Mouse (Mus musculus): ENCODE results near the gene Poln.

The Poln gene

DNA sequence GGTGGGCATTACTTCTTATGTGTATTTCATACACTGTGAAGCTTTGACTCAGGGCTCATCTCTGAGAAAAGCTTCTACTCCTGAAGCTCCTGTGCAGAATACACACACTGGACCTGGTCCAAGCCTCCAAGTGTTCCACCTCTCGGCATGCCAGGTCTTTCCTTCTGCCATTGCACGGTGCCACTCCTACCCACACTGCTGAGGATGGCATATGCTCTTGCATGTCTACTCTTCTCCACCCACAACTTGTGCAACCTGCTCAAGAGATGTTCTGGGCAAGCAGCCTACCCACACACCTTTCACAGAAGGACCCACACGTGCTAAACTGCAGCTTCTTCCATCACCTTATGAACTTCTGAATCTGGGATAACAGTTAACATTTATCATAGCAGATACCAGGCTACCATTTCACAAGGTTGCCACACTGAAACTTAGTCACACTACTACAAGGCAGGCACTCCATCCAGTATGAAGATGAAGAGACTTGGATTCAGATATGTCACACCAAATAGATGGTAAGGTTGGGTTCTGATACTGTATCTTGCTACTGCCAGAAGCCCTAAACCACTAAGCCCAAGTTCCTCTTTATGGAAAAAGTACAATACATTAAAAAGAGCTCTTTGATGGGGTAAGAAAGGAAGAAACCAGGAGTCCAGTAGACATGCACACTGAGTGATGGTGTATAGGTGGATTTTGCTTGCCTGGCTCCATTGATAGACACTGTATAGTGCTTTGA, 50.0 kb downstream of the Poln start:
- no peak for DNase-seq (ENCODE audit: low spot score in 2 of 2)

GRCm38 (mm10) chr5:34105681-34106080, 63.6 kb downstream of the Poln start:
- DNase-seq (ENCODE audit: low spot score in 2 of 2), result no peak

DNA sequence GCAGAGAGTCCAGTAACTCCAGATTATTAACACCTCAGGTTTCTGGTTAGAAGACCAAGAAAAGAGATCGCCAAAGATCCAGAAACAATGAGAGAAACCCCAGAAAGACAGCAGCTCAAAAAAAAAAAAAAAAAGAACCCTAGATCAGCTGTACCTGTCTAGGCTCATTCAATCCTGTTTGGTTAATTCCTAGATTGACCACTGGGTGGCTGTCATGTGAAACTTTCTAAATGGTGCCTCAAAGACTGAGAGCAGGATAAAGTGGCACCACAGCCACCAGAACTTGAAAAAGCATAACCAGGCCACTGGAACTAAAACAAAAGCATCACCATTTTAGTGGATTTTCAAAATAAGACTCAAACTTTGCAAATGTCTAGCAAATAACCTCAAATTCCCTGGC, 71.9 kb downstream of the Poln start:
- peak; percentile 14 to 27 for DNase-seq (ENCODE audit: low spot score in 2 of 2)

DNA sequence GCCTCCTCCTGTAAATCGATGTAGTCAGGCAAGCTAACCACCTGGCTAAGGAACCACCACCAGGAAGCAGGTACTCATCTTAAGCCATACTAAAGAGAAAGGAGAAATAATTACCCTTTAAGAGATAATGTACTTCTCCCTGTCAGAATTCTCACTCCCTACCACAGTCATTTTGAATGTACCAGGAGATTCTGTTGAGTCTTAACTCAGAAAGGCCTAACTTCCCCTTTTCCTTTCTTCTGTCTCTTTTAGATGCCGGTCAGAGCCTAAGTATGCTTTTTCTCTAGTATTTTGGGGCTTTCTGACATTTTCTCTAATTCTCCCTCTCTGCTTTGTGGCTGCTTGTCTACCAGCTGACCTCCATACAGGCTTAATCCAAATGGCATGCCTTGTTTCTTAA, 76.2 kb downstream of the Poln start:
- DNase-seq (ENCODE audit: low spot score in 2 of 2), result no peak

GRCm38 (mm10) chr5:34032520-34032919, 136.7 kb downstream of the Poln start:
- no peak for DNase-seq (ENCODE audit: low spot score in 2 of 2)

DNA sequence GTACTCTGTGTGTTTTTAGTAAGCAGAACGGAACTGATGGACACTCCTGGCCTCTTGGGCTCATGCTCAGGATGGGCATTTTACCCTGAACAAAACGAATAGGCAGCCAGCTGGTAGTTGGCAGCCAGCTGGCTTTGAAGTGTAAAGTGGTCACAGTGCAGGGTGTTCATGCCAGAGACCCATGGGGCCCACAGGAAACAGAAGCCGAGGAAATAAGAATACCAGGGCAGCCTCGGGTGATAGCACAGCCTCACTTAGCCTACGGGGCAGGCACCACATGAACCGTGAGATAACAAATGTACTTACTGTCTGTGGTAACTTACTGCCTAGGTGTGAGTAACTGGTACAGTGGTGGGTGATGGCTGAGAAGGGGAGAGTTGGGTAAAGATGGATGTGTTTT, 138.2 kb downstream of the Poln start:
- no peak for DNase-seq (ENCODE audit: low spot score in 2 of 2)

- DNase-seq (ENCODE audit: low spot score in 2 of 2), result no peak
Observed at GRCm38 (mm10) chr5:34030101-34030500, 139.1 kb downstream of the Poln start.

DNA sequence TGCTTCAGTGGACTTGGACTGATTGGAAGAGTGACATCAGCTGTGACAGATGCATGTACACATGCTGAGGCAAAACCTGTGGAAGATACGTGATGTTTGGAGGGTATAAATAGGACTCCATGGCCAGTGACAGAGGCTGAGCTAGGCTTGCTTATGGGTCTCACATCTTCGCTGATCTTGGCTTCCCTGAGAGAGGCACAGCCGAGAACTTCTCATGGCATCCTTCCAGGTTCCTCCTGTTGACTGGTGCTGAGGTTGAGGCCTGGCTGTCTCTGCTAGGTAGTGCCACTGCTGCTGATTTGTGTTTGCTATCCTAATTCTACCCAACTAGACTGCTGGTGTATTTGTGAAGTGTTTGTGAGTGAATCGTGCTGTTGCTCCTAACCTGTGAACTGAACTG, 150.3 kb downstream of the Poln start:
- DNase-seq (ENCODE audit: low spot score in 2 of 2), result no peak

- DNase-seq (ENCODE audit: low spot score in 2 of 2), result no peak
Observed at GRCm38 (mm10) chr5:34014652-34015051, 154.6 kb downstream of the Poln start.

- DNase-seq (ENCODE audit: low spot score in 2 of 2), result no peak
Observed at GRCm38 (mm10) chr5:34007392-34007941, 161.8 kb downstream of the Poln start.

DNA sequence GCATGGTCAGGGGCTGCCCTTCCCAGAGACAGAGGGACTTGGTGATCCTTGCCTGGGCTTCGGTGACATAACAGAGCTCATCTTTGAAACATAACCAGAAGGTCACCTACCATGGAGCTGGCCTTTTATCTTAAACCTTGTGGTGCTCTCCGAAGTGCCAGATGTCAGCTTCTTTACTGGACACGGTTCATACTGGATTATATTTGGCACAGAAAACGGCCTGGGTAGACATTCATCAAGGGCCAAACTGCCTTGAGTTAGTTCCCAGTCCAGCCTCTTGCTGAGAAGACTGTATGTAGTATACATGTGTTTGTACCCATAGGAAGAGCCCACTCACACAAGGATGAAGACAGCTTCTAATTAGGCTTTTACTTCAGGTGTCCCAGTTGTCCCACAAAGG, 162.4 kb downstream of the Poln start:
- DNase-seq (ENCODE audit: low spot score in 2 of 2), result no peak

- no peak for DNase-seq (ENCODE audit: low spot score in 2 of 2)
Observed at GRCm38 (mm10) chr5:34004618-34005017, 164.6 kb downstream of the Poln start.

GRCm38 (mm10) chr5:34002636-34003035, 166.6 kb downstream of the Poln start:
- DNase-seq (ENCODE audit: low spot score in 2 of 2), result no peak

- no peak for DNase-seq (ENCODE audit: low spot score in 2 of 2)
Observed at GRCm38 (mm10) chr5:34001401-34001800, 167.8 kb downstream of the Poln start.

DNA sequence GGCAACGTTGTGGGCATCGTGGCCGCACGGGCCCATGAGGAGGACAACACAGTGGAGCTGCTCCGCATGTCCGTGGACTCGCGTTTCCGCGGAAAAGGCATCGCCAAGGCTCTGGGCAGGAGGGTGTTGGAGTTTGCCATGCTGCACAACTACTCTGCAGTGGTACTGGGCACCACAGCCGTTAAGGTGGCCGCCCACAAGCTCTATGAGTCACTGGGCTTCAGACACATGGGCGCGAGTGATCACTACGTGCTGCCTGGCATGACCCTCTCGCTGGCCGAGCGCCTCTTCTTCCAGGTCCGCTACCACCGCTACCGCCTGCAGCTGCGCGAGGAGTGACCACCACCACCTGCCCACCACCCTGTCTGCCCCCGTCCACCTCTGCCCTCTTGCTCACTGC, 168.4 kb downstream of the Poln start:
- no peak for DNase-seq (ENCODE audit: low spot score in 2 of 2)

DNA sequence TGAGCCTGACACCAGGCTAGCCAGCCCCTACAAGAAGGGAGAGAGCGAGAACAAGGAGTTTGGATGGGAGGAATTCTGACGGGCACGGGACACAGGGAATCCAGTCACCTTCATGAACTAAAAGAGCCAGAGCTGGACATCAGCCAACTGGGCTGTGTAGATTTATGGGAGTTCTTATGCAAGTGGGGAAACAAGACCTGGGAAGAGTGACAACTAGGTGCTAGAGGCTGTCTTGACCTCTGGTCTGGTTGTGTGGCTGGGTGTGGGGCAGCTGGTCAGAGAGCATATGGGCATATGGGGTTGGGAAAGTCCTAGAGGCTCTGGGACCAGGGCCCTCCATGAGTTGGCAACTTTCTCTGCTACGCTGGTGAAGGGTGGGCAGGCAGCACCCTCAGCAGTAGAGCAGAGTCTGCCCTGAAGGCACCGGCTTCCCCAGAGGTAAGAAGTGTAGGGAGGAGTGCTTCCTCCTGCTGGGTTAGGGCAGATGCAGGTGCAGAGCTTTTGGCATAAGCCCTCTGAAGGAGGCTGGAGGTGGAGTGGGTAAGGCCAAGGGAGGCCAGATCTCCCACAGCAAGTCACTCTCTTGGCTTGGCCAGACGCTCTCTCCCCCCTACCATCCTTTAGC, 169.7 kb downstream of the Poln start:
- DNase-seq (ENCODE audit: low spot score in 2 of 2), result no peak

- DNase-seq (ENCODE audit: low spot score in 2 of 2), result no peak
Observed at GRCm38 (mm10) chr5:33998505-33998877, 170.8 kb downstream of the Poln start.

DNA sequence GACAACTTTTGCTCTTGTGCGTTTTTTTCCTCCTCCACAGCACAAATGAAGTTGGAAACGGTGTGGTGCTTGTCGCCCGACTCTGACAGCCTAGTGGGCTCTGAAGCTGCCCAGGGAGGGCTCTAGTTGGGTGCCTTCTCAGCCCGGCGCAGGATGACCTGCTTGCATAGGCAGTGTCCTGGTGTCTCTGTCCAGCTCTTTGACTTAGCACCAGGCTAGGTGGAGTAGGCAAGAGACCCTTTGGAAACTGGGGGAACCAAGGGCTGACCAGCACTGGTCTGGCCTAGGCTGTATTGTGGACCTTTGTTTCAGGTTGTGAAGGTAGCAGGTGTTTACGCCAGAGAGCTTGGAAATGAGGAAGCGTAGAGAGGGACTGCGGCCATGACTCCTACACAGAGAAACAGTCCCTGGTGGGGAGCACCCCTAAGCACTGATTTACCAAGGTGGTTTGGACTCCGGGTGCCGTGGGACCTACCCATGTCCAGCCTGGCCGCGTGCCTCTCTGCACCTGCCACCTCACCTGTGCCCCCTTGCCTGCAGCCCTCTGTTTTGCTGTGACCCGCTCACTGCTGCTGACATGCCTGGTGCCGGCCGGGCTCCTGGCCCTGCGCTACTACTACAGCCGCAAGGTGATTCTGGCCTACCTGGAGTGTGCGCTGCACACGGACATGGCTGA, 171.3 kb downstream of the Poln start:
- no peak for DNase-seq (ENCODE audit: low spot score in 2 of 2)

DNA sequence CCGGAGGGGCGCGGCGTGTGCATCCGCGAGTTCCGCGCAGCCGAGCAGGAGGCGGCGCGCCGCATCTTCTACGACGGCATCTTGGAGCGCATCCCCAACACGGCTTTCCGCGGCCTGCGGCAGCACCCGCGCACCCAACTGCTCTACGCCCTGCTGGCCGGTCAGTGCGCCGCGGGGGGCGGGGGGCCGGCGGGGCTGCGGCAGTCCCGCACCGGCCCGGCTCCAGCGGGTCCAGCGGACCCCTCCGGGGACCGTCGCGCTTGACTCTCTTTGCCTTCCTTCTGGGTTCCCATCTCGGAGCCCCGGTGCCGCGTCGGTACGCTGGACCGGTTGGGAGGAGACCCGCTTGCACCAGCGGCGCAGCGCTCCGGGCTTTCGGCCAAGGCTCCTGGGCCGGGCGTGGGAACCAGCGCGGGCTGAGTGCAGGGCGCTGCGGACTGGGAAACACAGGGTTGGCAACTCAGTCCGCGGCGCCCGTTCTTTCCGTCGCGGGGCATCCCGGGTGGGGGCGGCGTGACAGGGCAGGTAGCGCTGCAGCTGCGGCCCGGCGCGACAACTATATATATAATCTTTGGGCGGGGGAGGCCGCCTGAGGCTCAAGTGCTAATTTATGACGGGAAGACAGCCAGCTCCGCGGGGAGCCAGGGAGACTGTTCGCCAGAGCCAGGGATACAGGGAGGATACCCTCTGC, 172.1 kb downstream of the Poln start:
- DNase-seq (ENCODE audit: low spot score in 2 of 2), result no peak

GRCm38 (mm10) chr5:33996694-33997045, 172.6 kb downstream of the Poln start:
- no peak for DNase-seq (ENCODE audit: low spot score in 2 of 2)

GRCm38 (mm10) chr5:33995843-33996693, 173.2 kb downstream of the Poln start, which contains the start of gene Nat8l:
TSS of gene Nat8l (plus strand) at chr5:33995984.
- DNase-seq (ENCODE audit: low spot score in 2 of 2), result peak; percentile 52 to 61
